Mouse (Mus musculus) spleen, postnatal 4 days (tissue): Measurements from ENCODE around the gene Rnf207.

Source experiments
- DNase-seq, 2 experiments: peaks; one replicate each; pipeline ENCODE4 v3.0.0; 2022; ENCODE audit warnings: low spot score in 2 of 2

Rnf207 gene

DNA sequence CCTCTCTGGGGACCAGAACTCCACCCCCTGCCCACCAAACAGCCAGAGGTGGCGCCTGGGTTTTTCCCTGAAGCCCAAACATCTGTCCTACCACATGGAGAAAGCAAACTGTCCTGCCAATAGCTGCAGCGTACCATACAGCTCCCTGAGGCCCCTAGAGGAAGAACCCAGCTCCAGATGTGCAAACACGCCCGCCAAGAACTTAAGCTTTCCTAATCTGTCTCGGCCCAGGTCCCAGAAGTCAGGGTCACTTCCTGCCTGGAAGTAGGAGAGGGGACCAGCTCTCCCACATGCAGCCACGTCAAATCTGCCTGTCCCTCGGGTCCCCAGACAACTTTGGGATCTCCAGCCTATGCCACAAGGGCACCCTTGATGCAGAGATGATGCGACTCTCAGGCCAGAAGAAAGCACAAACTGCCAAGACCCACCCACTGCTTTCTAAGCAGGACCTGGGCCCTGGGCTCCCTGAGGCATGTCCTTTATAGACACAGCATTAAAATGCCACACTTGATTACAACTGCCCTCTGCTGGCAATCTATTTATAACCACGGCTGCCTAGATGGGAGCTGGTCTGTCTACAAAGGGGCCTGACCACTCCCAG lies 46.2 kb downstream of the Rnf207 start:
- DNase-seq: no peak

DNA sequence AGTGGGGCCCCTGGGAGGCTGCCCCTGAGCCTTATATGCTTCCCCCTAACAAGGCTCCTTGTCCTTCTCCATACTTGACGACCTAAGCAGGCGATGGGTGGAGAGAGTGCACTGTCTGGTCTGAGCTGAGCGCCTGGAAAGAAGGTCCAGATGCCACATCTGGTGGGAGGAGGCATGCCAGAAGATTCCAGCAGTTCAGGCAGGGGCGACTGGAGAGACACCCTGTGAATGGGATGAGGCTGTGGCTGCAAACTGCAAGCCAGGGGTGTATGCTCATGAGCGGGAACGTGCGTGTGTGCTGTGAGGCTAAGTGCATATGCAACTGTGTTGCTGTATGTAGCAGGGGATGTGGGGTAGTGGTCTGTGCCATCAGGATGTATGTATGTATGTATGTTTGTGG lies 46.8 kb downstream of the Rnf207 start:
- DNase-seq: no peak

DNA sequence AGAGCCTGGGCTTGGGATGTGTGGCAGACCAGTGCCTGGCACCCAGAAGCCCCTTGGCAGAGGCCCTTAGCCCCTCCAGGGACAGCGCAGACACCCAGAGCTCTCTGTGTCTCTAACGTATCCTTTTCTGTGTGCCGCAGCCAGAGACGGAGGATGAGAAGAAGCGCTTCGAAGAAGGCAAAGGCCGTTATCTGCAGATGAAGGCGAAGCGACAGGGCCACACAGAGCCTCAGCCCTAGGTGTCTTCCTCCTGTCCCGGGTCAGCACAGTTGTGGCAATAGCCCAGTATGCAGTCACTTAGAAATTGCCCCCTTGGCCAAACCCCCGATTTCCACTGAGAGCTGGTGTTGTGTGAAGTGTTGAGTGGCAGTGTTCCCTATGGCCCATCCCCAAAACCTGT lies 47.5 kb downstream of the Rnf207 start:
- no peak for DNase-seq

DNA sequence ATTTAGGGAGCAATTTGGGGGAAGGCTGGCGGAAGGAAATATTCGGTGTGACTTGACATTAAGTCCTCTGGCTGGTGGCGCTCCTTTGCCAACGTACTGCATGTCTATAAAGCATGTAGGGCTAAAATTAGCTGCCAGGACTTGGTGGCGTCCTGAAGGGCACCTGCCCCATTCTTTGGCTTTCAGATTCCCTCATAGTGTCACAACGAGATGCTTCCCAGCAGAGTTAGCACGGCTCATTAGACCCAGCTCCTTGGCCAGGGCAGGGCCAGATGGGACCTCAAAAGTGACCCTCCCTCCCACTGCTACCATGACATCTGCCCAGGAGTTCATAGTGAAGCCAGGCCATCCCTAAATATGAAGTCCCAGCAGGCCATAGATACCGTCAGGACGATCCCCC lies 48.2 kb downstream of the Rnf207 start:
- no peak for DNase-seq

DNA sequence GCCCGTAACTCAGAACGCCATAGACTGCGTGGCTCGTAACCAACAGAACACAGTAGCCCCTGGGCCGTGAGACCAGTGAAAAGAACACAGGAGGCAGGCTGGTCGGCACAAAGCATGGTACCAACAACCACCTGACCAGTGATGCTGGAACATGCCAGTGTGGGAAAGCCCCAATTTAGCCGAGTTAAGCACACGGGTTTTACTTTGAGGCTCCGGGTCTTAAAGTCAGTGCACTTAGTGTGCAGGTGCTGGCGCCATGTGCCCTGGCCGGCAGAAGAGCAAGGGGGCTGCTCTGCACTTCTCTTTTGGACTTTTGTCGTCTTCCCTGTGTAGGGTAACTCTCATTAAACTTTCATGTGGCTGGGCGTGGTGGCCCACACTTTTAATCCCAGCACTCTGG lies 48.8 kb downstream of the Rnf207 start:
- no peak for DNase-seq

DNA sequence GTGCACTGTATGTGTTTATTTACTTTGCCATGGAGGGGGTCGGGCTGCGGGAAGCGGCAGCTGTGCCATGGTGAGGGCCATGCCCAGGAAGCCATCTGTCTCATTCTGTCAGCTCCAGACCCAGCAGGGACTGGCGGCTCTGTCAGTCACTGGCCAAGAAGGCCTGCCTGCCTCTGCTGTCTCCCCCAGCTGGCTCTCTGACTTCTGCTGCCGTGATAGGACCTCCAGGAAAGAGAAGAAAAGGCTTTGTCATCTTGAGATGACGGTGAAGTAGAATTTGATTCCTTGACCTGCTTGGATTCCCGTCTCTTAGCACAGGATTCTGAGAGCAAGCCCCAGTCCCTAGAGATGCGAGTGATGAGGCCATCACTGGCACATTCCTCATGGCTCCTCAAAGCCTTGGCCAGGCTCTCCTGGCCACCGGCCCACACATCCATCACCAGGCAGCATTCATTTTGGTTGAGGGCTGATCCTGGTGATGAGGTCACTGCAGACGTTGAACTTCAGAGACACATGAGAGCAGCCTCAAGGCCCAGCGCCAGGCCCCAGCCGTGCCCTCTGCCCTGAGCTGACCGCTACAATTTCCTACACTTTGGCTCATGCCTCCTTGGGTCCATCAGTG lies 50.9 kb downstream of the Rnf207 start:
- no peak for DNase-seq

DNA sequence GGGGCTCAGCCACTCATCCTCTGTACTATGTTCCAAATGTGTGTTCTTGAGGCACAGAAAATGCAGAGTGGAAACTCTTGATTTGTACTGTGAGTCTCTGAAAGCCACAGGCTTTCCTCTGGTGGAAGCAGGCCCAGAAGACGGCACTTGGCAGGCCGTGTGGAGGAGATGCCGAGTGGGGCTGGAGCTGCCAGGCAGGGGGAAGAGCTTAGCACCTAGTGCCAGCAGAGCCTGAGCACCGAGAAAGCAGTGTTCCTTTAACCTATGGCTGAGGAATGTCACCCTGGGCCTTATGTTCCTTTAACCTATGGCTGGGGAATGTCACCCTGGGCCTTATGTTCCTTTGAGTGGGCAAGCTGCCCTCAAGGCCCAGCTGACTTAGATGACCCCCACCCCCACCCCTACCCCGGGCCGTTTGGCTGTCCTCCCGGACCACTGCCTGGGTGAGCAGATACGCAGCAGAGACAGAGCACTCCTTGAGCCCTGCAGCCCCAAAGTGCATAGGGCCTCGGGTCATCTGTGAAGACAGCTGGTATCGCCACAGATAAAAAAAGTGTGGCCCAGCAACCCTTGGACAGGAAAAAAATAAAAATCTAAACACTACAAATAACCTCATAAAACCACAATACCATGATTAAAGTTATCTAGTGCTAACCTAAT lies 52.4 kb downstream of the Rnf207 start:
- DNase-seq: no peak

DNA sequence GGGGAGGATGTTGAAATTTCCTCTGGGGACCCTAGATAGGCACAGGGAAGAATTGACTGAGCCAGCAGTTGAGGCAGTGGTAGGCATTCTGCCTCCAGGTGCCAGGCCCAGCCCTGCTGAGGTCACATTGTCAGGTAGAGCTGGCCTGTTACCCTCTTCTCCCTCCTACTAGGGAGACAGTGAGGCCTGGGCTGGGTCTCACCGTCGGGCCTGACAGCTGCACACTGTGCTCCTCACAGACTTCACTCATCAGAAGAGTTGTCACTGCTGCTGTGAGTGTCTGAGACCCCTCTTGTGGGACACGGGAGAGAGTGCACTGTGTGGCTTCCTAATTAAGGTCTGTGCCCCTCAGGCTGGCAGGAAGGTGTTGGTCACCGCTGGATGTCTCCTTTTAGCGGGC lies 53.0 kb downstream of the Rnf207 start:
- no peak for DNase-seq

DNA sequence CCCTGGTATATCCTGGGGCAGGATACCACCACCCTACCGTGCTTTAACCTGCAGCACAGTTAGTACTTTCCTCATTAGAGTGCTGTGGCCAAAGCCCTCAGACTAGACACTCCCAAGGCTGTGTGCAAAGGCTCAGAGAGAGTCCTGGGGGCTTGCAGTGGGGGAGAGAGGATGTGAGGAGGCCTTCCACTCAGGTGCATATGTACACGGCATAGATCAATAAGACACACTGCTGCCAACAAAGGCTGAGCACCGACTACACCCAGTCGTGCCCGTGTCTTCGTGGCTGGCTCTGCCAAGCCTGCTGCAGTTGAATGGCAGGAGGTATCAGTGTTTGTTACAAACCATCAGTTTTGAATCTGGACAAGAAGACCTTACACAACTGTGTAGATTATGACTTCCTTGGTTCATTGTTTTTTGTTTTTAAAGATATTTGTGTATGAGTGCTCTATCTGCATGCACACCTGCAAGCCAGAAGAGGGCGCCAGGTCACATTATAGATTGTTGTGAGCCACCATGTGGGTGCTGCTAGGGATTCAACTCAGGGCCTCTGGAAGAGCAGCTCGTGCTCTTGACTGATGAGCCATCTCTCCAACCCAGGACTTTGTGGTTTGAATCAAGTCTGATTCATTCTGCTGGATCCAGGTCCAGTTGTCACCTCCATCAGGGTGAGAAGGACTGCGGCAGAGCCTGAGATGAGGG lies 53.8 kb downstream of the Rnf207 start:
- DNase-seq: no peak

DNA sequence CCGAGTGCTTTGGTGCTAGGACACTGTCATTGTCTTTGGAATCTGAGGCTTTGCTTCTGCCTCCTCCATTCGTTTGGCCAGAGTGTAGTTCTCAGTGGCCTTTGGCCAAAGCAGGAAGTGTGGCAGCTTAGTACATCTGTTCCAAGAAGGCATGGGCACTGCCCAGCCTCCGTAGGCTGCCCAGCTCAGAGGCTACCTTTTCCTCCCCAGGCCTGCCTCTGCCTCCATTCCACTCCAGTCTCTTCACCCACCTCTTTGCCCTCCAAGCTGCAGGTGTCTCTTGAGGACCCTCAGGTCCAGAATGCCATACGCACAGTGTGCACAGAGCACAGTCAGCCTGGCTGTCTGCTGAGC lies 54.6 kb downstream of the Rnf207 start:
- no peak for DNase-seq

DNA sequence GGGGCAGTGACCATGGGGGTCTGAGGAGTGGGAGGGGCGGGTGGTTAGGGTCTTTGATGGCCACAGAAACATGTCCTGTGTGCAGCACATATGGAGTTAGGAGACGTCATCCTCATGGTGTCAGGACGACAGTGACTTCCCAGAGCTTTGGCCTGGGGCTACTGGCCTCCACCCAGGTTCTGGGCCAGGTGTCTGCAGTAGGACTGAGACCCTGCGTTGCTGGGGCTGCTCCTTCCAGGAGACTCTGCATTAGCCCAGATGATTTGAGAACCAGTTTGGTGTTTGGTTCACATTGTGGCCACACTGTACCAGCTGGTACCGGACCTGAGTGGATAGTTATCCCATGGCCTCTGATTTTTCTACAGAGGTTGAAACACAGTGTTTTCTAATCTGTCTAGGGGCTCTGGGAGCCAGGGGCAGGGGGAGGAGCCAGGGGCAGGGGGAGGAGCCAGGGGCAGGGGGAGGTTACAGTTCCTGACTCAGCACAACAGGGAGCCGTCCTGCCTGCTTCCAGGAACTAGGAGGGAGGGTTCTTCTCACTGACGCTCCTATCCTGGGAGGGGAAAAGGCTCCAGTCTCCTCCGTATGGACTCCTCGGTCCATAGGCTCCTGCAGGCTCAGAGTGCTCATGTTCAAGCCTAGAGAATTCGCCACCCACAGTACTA lies 55.1 kb downstream of the Rnf207 start:
- no peak for DNase-seq

DNA sequence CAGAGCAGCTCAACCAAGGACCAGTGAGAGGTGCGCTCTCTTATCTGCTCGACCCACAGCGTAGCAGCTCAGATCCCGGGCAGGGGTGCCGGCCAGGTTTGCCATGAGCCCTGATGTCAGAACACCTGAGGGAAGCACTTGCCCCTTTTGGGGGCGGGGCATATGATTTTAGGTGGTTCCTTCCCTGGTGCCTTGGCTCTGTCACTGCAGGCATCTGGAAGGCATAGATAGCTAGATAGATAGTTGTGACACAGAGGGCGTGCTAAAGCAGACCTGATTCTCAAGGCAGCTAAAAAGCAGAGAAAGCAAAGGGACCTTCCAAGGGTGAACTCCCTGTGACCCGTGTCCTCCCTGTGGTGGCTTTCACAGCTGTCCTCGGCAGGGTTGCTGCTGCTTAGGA lies 55.7 kb downstream of the Rnf207 start:
- no peak for DNase-seq

DNA sequence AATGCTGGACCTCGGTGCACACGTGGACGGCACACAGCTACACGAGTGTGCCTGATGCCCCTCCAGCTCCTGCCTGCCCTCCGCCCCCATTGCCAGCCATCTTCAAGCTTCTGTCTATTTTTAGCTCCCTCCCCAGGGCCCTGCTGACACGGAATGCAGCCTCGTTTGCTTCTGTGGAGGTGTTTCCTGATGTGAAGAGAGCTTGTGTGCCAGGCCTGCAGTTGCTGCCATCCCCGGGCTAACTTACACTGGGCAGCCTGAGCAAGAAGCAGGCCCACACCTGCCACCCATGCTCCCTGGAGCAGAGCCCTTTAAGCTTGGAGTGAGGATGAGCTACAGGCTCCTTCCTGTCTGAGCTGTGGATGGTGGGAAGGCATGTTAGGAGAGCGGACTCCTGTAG lies 56.6 kb downstream of the Rnf207 start:
- DNase-seq: no peak

DNA sequence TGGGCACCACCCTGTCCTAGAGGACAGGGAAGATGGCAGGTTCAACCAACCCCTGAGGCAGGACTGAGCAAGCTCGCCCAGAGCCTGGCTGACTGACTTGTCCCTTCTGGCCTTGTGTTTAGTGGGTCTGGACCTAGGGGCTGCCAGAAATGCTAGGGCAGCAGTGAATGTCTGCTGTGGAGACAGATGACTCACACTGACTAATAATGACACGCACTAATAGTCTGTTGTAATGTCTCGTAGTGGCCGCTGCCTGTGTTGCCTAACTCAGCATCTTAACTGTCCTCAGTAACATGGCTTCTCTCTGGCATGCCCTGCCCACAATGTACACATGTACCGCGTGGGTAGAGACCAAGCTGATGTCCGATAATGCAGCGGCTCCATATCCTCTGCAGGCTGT lies 58.3 kb downstream of the Rnf207 start:
- no peak for DNase-seq

DNA sequence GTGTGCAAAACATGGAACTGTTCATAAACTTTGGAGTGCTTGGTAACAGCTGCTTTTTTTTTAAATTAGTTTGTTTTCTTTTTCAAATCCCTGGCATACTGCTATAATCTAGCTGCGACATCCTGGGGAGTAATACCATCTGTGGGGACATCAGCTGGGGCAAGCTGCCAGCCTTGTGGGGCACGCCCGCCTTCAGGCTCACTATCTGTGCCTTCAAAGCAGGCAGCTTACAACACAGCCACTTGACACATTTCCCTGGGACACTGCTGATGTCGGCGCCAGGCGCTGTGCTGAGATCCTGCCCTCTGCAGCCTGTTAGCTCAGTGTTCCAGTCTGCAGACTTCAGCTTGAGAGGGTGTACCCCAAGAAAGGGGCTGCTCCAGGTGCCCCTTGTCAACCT lies 61.7 kb downstream of the Rnf207 start:
- DNase-seq: peak; percentile 78 to 83
